Mouse (Mus musculus) CH12.LX (cell line): Measurements from ENCODE around the gene Gas7. TPM values are rescaled to one million over a fixed set of nuclear protein-coding genes. Genes with fewer than 3 reads are reported as not detected.

Source experiments
- DNase-seq: peaks from one replicate; pipeline ENCODE4 v3.0.0-alpha.2; 2013; ENCODE audit errors: extremely low read depth
- H3K27ac ChIP-seq: 2 replicates; pipeline ENCODE4 v1.5.1; 2012; ENCODE audit warnings: low read depth, mild to moderate bottlenecking, control low read depth, moderate library complexity; ENCODE audit not compliant: insufficient read depth
- H3K27me3 ChIP-seq: replicated peaks from 2 replicates; pipeline ENCODE3; 2012; ENCODE audit warnings: inconsistent platforms
- H3K36me3 ChIP-seq, 2 experiments: replicated peaks in 1 of 2; 2 replicates each; pipeline versions ENCODE3 to v1.6.1; 2012; ENCODE audit warnings: inconsistent platforms in 1 of 2, low read length in 1 of 2, mild to moderate bottlenecking in 1 of 2, mixed read lengths in 1 of 2, moderate library complexity in 1 of 2; ENCODE audit not compliant: control insufficient read depth in 1 of 2, insufficient read depth in 1 of 2
- H3K4me1 ChIP-seq, 2 experiments: 2 replicates each; pipeline ENCODE4 v1.6.1; 2012; ENCODE audit warnings: inconsistent platforms in 1 of 2, moderate library complexity in 1 of 2; ENCODE audit not compliant: insufficient read depth in 2 of 2, control insufficient read depth in 1 of 2
- H3K4me2 ChIP-seq: 2 replicates; pipeline ENCODE4 v1.6.1; 2012; ENCODE audit warnings: low read depth, mild to moderate bottlenecking, control low read depth; ENCODE audit not compliant: poor library complexity, insufficient read depth, severe bottlenecking
- H3K4me3 ChIP-seq, 3 experiments: fragments of 150-350 bp in 1 of 3; sonication (generic) in 1 of 3; replicated peaks in 1 of 3; 2 replicates each; pipeline versions ENCODE3 to v1.5.1; 2011 to 2012; ENCODE audit warnings: low read depth in 2 of 3, low read length in 2 of 3, mild to moderate bottlenecking in 2 of 3, moderate library complexity in 2 of 3, control low read depth in 1 of 3, improper control_type of control experiment in 1 of 3, inconsistent platforms in 1 of 3, mixed read lengths in 1 of 3; ENCODE audit not compliant: poor library complexity in 1 of 3
- H3K79me2 ChIP-seq: replicated peaks from 2 replicates; pipeline ENCODE4 v1.6.1; 2012; ENCODE audit warnings: mild to moderate bottlenecking, moderate library complexity; ENCODE audit not compliant: control insufficient read depth, poor library complexity, insufficient read depth, severe bottlenecking; ENCODE audit errors: extremely low read depth
- H3K9ac ChIP-seq: 2 replicates; pipeline ENCODE4 v1.6.1; 2012; ENCODE audit warnings: low read depth, mild to moderate bottlenecking, control low read depth, moderate library complexity; ENCODE audit not compliant: insufficient read depth
- H3K9me3 ChIP-seq: replicated peaks from 2 replicates; pipeline ENCODE3; 2012; ENCODE audit warnings: low read length, inconsistent platforms, mixed read lengths
- BHLHE40 ChIP-seq: IDR thresholded peaks from 2 replicates; pipeline ENCODE4 v1.6.1; 2011; ENCODE audit warnings: mild to moderate bottlenecking, low read depth, low read length, improper control_type of control experiment
- CHD1 ChIP-seq: IDR thresholded peaks from 2 replicates; pipeline ENCODE4 v1.6.1; 2012; ENCODE audit warnings: low read depth, low read length, improper control_type of control experiment, inconsistent platforms
- CHD2 ChIP-seq: IDR thresholded peaks from 2 replicates; pipeline ENCODE4 v1.6.1; 2011; ENCODE audit warnings: low read length, improper control_type of control experiment
- CTCF ChIP-seq, 2 experiments: IDR thresholded peaks in 1 of 2; conservative IDR thresholded peaks in 1 of 2; 2 replicates each; pipeline ENCODE4 v1.5.1; 2011 to 2012; ENCODE audit warnings: low read depth in 2 of 2, low read length in 2 of 2, improper control_type of control experiment in 1 of 2, inconsistent platforms in 1 of 2, mild to moderate bottlenecking in 1 of 2, moderate library complexity in 1 of 2
- E2F4 ChIP-seq: IDR thresholded peaks from 2 replicates; pipeline ENCODE4 v1.6.1; 2011; ENCODE audit warnings: low read depth, low read length, improper control_type of control experiment; ENCODE audit not compliant: insufficient replicate concordance
- ELF1 ChIP-seq: IDR thresholded peaks from 2 replicates; pipeline ENCODE4 v1.6.1; 2014; ENCODE audit warnings: low read depth, mild to moderate bottlenecking, inconsistent platforms, low read length, improper control_type of control experiment
- EP300 ChIP-seq: IDR thresholded peaks from 2 replicates; pipeline ENCODE4 v1.6.1; 2011; ENCODE audit warnings: low read length, improper control_type of control experiment
- ETS1 ChIP-seq: conservative IDR thresholded peaks from 2 replicates; pipeline ENCODE4 v1.6.1; 2012; ENCODE audit warnings: low read depth, mild to moderate bottlenecking, inconsistent platforms, low read length, improper control_type of control experiment, moderate library complexity
- GABPA ChIP-seq: IDR thresholded peaks from 2 replicates; pipeline ENCODE4 v1.6.1; 2012; ENCODE audit warnings: low read depth, low read length, improper control_type of control experiment, inconsistent platforms; ENCODE audit not compliant: insufficient replicate concordance
- HCFC1 ChIP-seq: IDR thresholded peaks from 2 replicates; pipeline ENCODE4 v1.6.1; 2012; ENCODE audit warnings: low read depth, mild to moderate bottlenecking, inconsistent platforms, low read length, improper control_type of control experiment
- IRF4 ChIP-seq: IDR thresholded peaks from 2 replicates; pipeline ENCODE4 v1.6.1; 2014; ENCODE audit warnings: low read depth, mild to moderate bottlenecking, inconsistent platforms, low read length, improper control_type of control experiment
- JUND ChIP-seq: conservative IDR thresholded peaks from 2 replicates; pipeline ENCODE4 v1.6.1; 2011; ENCODE audit warnings: low read depth, low read length, improper control_type of control experiment
- KAT2A ChIP-seq: IDR thresholded peaks from 2 replicates; pipeline ENCODE4 v1.6.1; 2012; ENCODE audit warnings: low read length, improper control_type of control experiment, inconsistent platforms; ENCODE audit not compliant: insufficient replicate concordance
- MAFK ChIP-seq: IDR thresholded peaks from 2 replicates; pipeline ENCODE4 v1.6.1; 2011; ENCODE audit warnings: low read length, improper control_type of control experiment; ENCODE audit not compliant: insufficient replicate concordance
- MAX ChIP-seq: IDR thresholded peaks from 2 replicates; pipeline ENCODE4 v1.6.1; 2011; ENCODE audit warnings: low read length, improper control_type of control experiment
- MAZ ChIP-seq: IDR thresholded peaks from 2 replicates; pipeline ENCODE4 v1.6.1; 2012; ENCODE audit warnings: low read depth, mild to moderate bottlenecking, inconsistent platforms, low read length, improper control_type of control experiment, moderate library complexity
- MEF2A ChIP-seq: IDR thresholded peaks from 2 replicates; pipeline ENCODE4 v1.6.1; 2014; ENCODE audit warnings: low read depth, mild to moderate bottlenecking, inconsistent platforms, low read length, improper control_type of control experiment, borderline replicate concordance
- MXI1 ChIP-seq: IDR thresholded peaks from 2 replicates; pipeline ENCODE4 v1.6.1; 2011; ENCODE audit warnings: mild to moderate bottlenecking, low read depth, low read length, improper control_type of control experiment
- MYC ChIP-seq: IDR thresholded peaks from 2 replicates; pipeline ENCODE4 v1.6.1; 2011; ENCODE audit warnings: low read depth, mild to moderate bottlenecking, improper control_type of control experiment, low read length
- NELFE ChIP-seq: IDR thresholded peaks from 2 replicates; pipeline ENCODE4 v1.6.1; 2011; ENCODE audit warnings: low read depth, low read length, improper control_type of control experiment
- NRF1 ChIP-seq: IDR thresholded peaks from 2 replicates; pipeline ENCODE4 v1.6.1; 2014; ENCODE audit warnings: low read depth, mild to moderate bottlenecking, inconsistent platforms, low read length, improper control_type of control experiment, moderate library complexity
- PAX5 ChIP-seq: IDR thresholded peaks from 2 replicates; pipeline ENCODE4 v1.6.1; 2012; ENCODE audit warnings: low read length, inconsistent platforms, mixed read lengths
- POLR2AphosphoS2 ChIP-seq: IDR thresholded peaks from 2 replicates; pipeline ENCODE4 v1.6.1; 2011; ENCODE audit warnings: low read depth, low read length, improper control_type of control experiment
- RCOR1 ChIP-seq: conservative IDR thresholded peaks from 2 replicates; pipeline ENCODE4 v1.6.1; 2012; ENCODE audit warnings: low read depth, mild to moderate bottlenecking, inconsistent platforms, low read length, improper control_type of control experiment
- SIN3A ChIP-seq: IDR thresholded peaks from 2 replicates; pipeline ENCODE4 v1.6.1; 2012; ENCODE audit warnings: low read length, improper control_type of control experiment, inconsistent platforms
- SMC3 ChIP-seq: IDR thresholded peaks from 2 replicates; pipeline ENCODE4 v1.6.1; 2011; ENCODE audit warnings: low read depth, low read length, improper control_type of control experiment
- TBP ChIP-seq: conservative IDR thresholded peaks from 2 replicates; pipeline ENCODE4 v1.6.1; 2011; ENCODE audit warnings: low read depth, low read length, improper control_type of control experiment
- TCF12 ChIP-seq: IDR thresholded peaks from 2 replicates; pipeline ENCODE4 v1.6.1; 2014; ENCODE audit warnings: low read depth, mild to moderate bottlenecking, inconsistent platforms, low read length, improper control_type of control experiment
- UBTF ChIP-seq: IDR thresholded peaks from 2 replicates; pipeline ENCODE4 v1.6.1; 2012; ENCODE audit warnings: low read depth, mild to moderate bottlenecking, inconsistent platforms, low read length, improper control_type of control experiment, moderate library complexity
- USF1 ChIP-seq: IDR thresholded peaks from 2 replicates; pipeline ENCODE4 v1.6.1; 2014; ENCODE audit warnings: low read depth, mild to moderate bottlenecking, inconsistent platforms, low read length, improper control_type of control experiment
- USF2 ChIP-seq: conservative IDR thresholded peaks from 2 replicates; pipeline ENCODE4 v1.6.1; 2011; ENCODE audit warnings: low read depth, low read length, improper control_type of control experiment
- ZC3H11A ChIP-seq: IDR thresholded peaks from 2 replicates; pipeline ENCODE4 v1.6.1; 2012; ENCODE audit warnings: low read depth, mild to moderate bottlenecking, inconsistent platforms, low read length, improper control_type of control experiment
- ZKSCAN1 ChIP-seq: IDR thresholded peaks from 2 replicates; pipeline ENCODE4 v1.6.1; 2012; ENCODE audit warnings: low read depth, inconsistent platforms, low read length, improper control_type of control experiment, borderline replicate concordance
- ZMIZ1 ChIP-seq: IDR thresholded peaks from 2 replicates; pipeline ENCODE4 v1.6.1; 2012; ENCODE audit warnings: low read depth, mild to moderate bottlenecking, inconsistent platforms, low read length, improper control_type of control experiment
- ZNF384 ChIP-seq: IDR thresholded peaks from 2 replicates; pipeline ENCODE4 v1.6.1; 2012; ENCODE audit warnings: low read depth, low read length, improper control_type of control experiment, inconsistent platforms
- dilution Hi-C: fragments of 300-500 bp; cut with MboI; formaldehyde crosslinking; loops from 2 replicates; pipeline ENCODE4 v1.14.3; 2020; ENCODE audit warnings: low sequenced_read_pairs; ENCODE audit not compliant: extremely low pct_unique_long_range_greater_than_20kb, extremely low pct_ligation_motif_present
- in situ Hi-C: fragments of 300-500 bp; cut with MboI; formaldehyde crosslinking; loops from 3 replicates; pipeline ENCODE4 v1.14.3; 2019; ENCODE audit warnings: low sequenced_read_pairs, low pct_ligation_motif_present, low pct_unique_long_range_greater_than_20kb, mixed read lengths
- polyA plus RNA-seq: library from polyadenylated mRNA; unstranded; fragments of >175 nt; gene quantifications from 2 replicates; pipeline ENCODE4 v1.2.1, GENCODE M21; 2012; ENCODE audit warnings: low read depth; ENCODE audit not compliant: insufficient read length
- total RNA-seq, 2 experiments: library from RNA; depleted of rRNA; stranded (reverse); fragments of 300-350 nt in 1 of 2; fragments of >200 nt in 1 of 2; gene quantifications; 2 replicates each; pipeline ENCODE4 v1.2.3; 2012 to 2014

Gene Gas7
- total and polyA plus RNA-seq, 3 experiments: 7.0 to 20.8 (median 7.0) TPM

DNA sequence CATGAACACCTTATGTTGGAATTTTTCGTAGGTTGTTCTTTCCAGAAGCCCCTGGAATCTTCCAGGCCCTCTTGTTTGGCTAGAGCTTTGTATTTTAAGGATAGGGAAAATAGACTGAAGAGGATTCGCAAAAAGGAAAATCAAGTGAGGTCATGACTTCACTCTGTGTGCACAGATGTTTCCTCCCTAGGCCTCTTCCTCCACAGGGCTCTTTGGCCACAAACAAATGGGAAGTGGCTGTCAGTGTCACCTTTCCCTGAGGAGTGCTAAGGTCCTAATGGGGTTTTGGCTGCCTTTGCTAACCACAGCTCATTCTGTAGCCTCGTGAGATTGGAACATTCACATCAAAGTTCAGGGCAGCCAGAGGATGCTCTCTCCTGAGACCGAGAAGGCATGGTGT lies 122.8 kb downstream of the Gas7 start (continued):
- TF ChIP-seq CHD2: 0 out of 2 replicates have a peak, but pooled peaks have one; percentile 74
- no peak for TF ChIP-seq ZC3H11A
- TF ChIP-seq E2F4: no peak; the same call in 1 of the 2 replicates

DNA sequence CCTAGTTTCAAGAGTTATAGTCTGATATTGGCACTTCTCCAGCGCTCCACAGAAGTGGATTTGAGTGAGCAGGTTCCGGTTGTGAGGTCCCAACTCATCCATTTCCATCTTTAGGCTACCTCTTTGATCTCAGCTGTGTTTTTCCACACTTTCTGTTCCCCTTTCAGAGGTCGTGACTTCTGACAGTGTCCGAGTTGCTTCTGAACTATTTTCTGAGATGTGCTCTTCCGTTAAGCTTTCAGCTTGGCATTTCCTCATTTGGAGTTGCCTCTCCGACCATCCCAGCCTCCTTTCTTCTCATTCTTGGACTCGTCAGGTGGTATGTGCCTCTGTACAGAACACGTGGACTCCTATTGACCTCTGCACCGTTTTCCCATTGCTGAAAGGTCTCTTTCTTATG lies 123.9 kb downstream of the Gas7 start:
- H3K36me3 ChIP-seq: peaks cover 0 to 2% of the 10 kb centered on the region in 2 experiments
- peak; percentile 73 for DNase-seq
- no peaks in the 10 kb centered on the region for H3K9me3 ChIP-seq
- no peaks in the 10 kb centered on the region for H3K27me3 ChIP-seq
- peak overlapping the region; percentile 95 for H3K27ac ChIP-seq
- no peaks in the 10 kb centered on the region for H3K79me2 ChIP-seq
- dilution Hi-C loops: no loop called here
- peak overlapping the region; percentile 54 for H3K9ac ChIP-seq
- peaks cover 39 to 78% of the 10 kb centered on the region in 2 experiments for H3K4me1 ChIP-seq
- H3K4me3 ChIP-seq: peak overlapping the region in 1 of 3 experiments; percentile 3
- in situ Hi-C loops: no loop called here
- H3K4me2 ChIP-seq: peak overlapping the region; percentile 92
- TF ChIP-seq HCFC1 (no peak), CHD2 (no peak), NRF1 (no peak), E2F4 (no peak), TBP (no peak), MEF2A (peak; percentile 88; the same call in 1 of the 2 replicates), ZC3H11A (no peak), RCOR1 (no peak; the same call in 1 of the 2 replicates), SMC3 (no peak), POLR2AphosphoS2 (no peak), CTCF (conservative IDR thresholded peaks at IDR 0.05 in 1 of 2, IDR thresholded peaks at IDR 0.05 in 1 of 2; ENCODE audit: low read depth in 2 of 2, low read length in 2 of 2) (no peak), UBTF (no peak), MXI1 (no peak), ELF1 (no peak), PAX5 (no peak), MAX (no peak; the same call in 1 of the 2 replicates), MAZ (no peak), ETS1 (peak; percentile 95), SIN3A (peak; percentile 55), MAFK (no peak), KAT2A (no peak), USF1 (no peak), IRF4 (peak; percentile 96), EP300 (peak; percentile 94), USF2 (no peak), JUND (no peak; the same call in 1 of the 2 replicates), NELFE (no peak), ZKSCAN1 (no peak), ZMIZ1 (no peak), BHLHE40 (peak; percentile 89), ZNF384 (no peak), CHD1 (no peak), TCF12 (peak; percentile 84), MYC (peak; percentile 45; the same call in 1 of the 2 replicates), GABPA (no peak)
